Mouse (Mus musculus) liver, embryonic 14.5 days (tissue): Measurements from ENCODE around the gene Arid1b.

ENCODE experiments used
- CTCF ChIP-seq: IDR thresholded peaks from 2 replicates; pipeline ENCODE4 v1.5.1; 2016; ENCODE audit warnings: antibody characterized with exemption, low read depth, control low read depth
- EP300 ChIP-seq: IDR thresholded peaks from 2 replicates; pipeline ENCODE4 v1.6.1; 2016; ENCODE audit warnings: antibody characterized with exemption, low read depth

DNA sequence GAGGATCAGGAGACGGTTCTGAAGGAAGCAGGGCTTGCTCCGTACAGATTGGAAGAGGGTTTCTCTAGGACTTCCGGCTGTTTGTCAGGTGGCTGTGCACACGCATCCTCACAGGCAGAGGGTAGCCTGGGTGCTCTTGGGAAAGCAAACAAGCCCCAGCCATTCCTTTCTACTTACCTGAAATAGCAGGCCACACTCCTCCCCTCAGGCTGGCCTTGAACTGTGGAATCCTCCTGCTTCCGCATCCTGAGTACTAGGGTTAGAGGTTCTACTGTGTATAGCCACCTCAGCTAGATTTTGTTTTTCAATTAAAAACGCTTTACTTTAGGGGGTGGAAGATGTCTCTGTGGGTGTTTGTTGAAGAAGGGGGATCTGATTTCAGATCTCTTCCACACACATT, 90.9 kb downstream of the Arid1b start:
- no peak for TF ChIP-seq CTCF
- no peak for TF ChIP-seq EP300
